Mouse (Mus musculus): ENCODE data around the gene Actl11.

DNA sequence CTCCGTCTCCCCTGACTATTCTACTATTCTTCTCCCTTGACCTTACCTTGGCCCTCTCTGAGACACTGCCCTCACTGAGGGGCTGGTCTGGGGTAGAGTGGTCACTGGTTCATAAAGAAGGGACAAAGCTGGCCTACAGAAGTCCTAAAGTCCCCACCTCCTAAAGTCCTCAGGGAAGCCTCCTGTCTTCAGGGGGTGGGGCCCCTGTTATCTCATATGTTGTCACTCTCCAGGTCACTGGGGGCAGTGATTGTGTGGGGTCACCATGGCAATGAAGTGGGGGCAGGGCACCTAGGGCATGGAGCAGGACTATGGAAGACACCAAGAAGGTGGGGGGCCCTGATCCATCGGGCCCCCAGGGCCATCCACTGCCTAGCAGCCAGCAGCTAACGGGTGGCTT, at the start of gene Actl11:
- TF ChIP-seq CTCF (IDR thresholded peaks at IDR 0.05; ENCODE audit: low read depth, low read length) (no peak), POLR2A (IDR thresholded peaks at IDR 0.05; ENCODE audit: extremely low read depth, insufficient read depth, low read length) (no peak)
